Mouse (Mus musculus): Measurements from ENCODE around the gene Nrg3. TPM values are rescaled to one million over a fixed set of nuclear protein-coding genes. Genes with fewer than 3 reads are reported as not detected.

The Nrg3 gene
- polyA plus RNA-seq (2016; fragmentation: Nextera tagmentation; extraction: Ambion mirVana), result 0.09 TPM in 1 of 2 replicates, not detected in the other

GRCm38 (mm10) chr14:39472790-39473761, at the start of gene Nrg3:
Nrg3 (minus strand) TSS chr14:39473088.
- Histone ChIP-seq H3K27me3 (ENCODE audit: insufficient read depth, poor library complexity, severe bottlenecking) (peaks cover 73% of the 10 kb centered on the region), H3K4me3 (peak within 1 kb of the TSS; percentile 60), H3K9me3 (no peaks in the 10 kb centered on the region), H3K4me1 (peaks cover 12% of the 10 kb centered on the region; the same call in 1 of the 2 replicates), H3K36me3 (no peaks in the 10 kb centered on the region), H3K27ac (no peak within 1 kb of the TSS)
- DNase-seq (ENCODE audit: low spot score), result peak; percentile 73
- WGBS, result 3% methylated on average over 116 of the region's 121 CpGs

GRCm38 (mm10) chr14:39508956-39509355, 36.1 kb upstream of the Nrg3 start:
- H3K4me1 ChIP-seq, result no peaks in the 10 kb centered on the region
- H3K36me3 ChIP-seq, result no peaks in the 10 kb centered on the region
- H3K9me3 ChIP-seq, result no peaks in the 10 kb centered on the region
- DNase-seq (ENCODE audit: low spot score), result no peak
- H3K27me3 ChIP-seq (ENCODE audit: insufficient read depth, poor library complexity, severe bottlenecking), result no peaks in the 10 kb centered on the region
- 78% methylated on average over 1 of the region's 1 CpGs for WGBS
- H3K4me3 ChIP-seq, result no peak overlapping the region
- no peak overlapping the region for H3K27ac ChIP-seq

GRCm38 (mm10) chr14:39473771-39474211, 903 bp upstream of the Nrg3 start:
- Histone ChIP-seq H3K27ac (no peak overlapping the region), H3K9me3 (no peaks in the 10 kb centered on the region), H3K27me3 (ENCODE audit: insufficient read depth, poor library complexity, severe bottlenecking) (peaks cover 73% of the 10 kb centered on the region), H3K4me3 (peak overlapping the region; percentile 60), H3K4me1 (peaks cover 12% of the 10 kb centered on the region; the same call in 1 of the 2 replicates), H3K36me3 (no peaks in the 10 kb centered on the region)
- DNase-seq (ENCODE audit: low spot score), result no peak
- WGBS, result 5% methylated on average over 27 of the region's 27 CpGs

- 2% methylated on average over 55 of the region's 56 CpGs for WGBS
- peaks cover 73% of the 10 kb centered on the region for H3K27me3 ChIP-seq (ENCODE audit: insufficient read depth, poor library complexity, severe bottlenecking)
- DNase-seq (ENCODE audit: low spot score), result no peak
Observed at GRCm38 (mm10) chr14:39472146-39472751, 639 bp downstream of the Nrg3 start.

GRCm38 (mm10) chr14:39471236-39471981, 1.5 kb downstream of the Nrg3 start:
- Histone ChIP-seq H3K27me3 (ENCODE audit: insufficient read depth, poor library complexity, severe bottlenecking) (peaks cover 68% of the 10 kb centered on the region), H3K9me3 (no peaks in the 10 kb centered on the region), H3K27ac (no peak overlapping the region), H3K36me3 (no peaks in the 10 kb centered on the region), H3K4me3 (no peak overlapping the region), H3K4me1 (peaks cover 12% of the 10 kb centered on the region; the same call in 1 of the 2 replicates)
- no peak for DNase-seq (ENCODE audit: low spot score)
- WGBS, result 11% methylated on average over 12 of the region's 12 CpGs

More at GRCm38 (mm10) chr14:39472146-39472751, 639 bp downstream of the Nrg3 start:
- peaks cover 12% of the 10 kb centered on the region; the same call in 1 of the 2 replicates for H3K4me1 ChIP-seq
- no peaks in the 10 kb centered on the region for H3K9me3 ChIP-seq
- H3K4me3 ChIP-seq, result peak overlapping the region; percentile 60
- H3K36me3 ChIP-seq, result no peaks in the 10 kb centered on the region
- H3K27ac ChIP-seq, result no peak overlapping the region

- Histone ChIP-seq H3K4me3 (no peak overlapping the region), H3K4me1 (no peaks in the 10 kb centered on the region), H3K36me3 (no peaks in the 10 kb centered on the region), H3K27me3 (ENCODE audit: insufficient read depth, poor library complexity, severe bottlenecking) (no peaks in the 10 kb centered on the region), H3K9me3 (no peaks in the 10 kb centered on the region), H3K27ac (no peak overlapping the region)
- DNase-seq (ENCODE audit: low spot score), result no peak
- WGBS, result 82% methylated on average over 1 of the region's 1 CpGs
Observed at GRCm38 (mm10) chr14:39445501-39445900, 27.4 kb downstream of the Nrg3 start.

GRCm38 (mm10) chr14:39428503-39428902, 44.4 kb downstream of the Nrg3 start:
- H3K9me3 ChIP-seq, result no peaks in the 10 kb centered on the region
- H3K36me3 ChIP-seq, result no peaks in the 10 kb centered on the region
- H3K4me3 ChIP-seq, result no peak overlapping the region
- H3K27me3 ChIP-seq (ENCODE audit: insufficient read depth, poor library complexity, severe bottlenecking), result no peaks in the 10 kb centered on the region
- H3K4me1 ChIP-seq, result no peaks in the 10 kb centered on the region
- no peak overlapping the region for H3K27ac ChIP-seq
- no peak for DNase-seq (ENCODE audit: low spot score)
- 89% methylated on average over 5 of the region's 5 CpGs for WGBS

GRCm38 (mm10) chr14:39421874-39422273, 51.0 kb downstream of the Nrg3 start:
- Histone ChIP-seq H3K9me3 (no peaks in the 10 kb centered on the region), H3K36me3 (no peaks in the 10 kb centered on the region), H3K4me3 (no peak overlapping the region), H3K27me3 (ENCODE audit: insufficient read depth, poor library complexity, severe bottlenecking) (no peaks in the 10 kb centered on the region), H3K4me1 (no peaks in the 10 kb centered on the region), H3K27ac (no peak overlapping the region)
- DNase-seq (ENCODE audit: low spot score), result no peak
- WGBS, result 78% methylated on average over 1 of the region's 1 CpGs

- Histone ChIP-seq H3K9me3 (no peaks in the 10 kb centered on the region), H3K36me3 (no peaks in the 10 kb centered on the region), H3K27me3 (ENCODE audit: insufficient read depth, poor library complexity, severe bottlenecking) (no peaks in the 10 kb centered on the region), H3K27ac (no peak overlapping the region), H3K4me1 (no peaks in the 10 kb centered on the region), H3K4me3 (no peak overlapping the region)
- no peak for DNase-seq (ENCODE audit: low spot score)
- 72% methylated on average over 9 of the region's 9 CpGs for WGBS
Observed at GRCm38 (mm10) chr14:39413270-39413669, 59.6 kb downstream of the Nrg3 start.

GRCm38 (mm10) chr14:39386845-39387244, 86.0 kb downstream of the Nrg3 start:
- H3K9me3 ChIP-seq, result no peaks in the 10 kb centered on the region
- H3K4me1 ChIP-seq, result no peaks in the 10 kb centered on the region
- no peak for DNase-seq (ENCODE audit: low spot score)
- no peak overlapping the region for H3K4me3 ChIP-seq
- H3K36me3 ChIP-seq, result no peaks in the 10 kb centered on the region
- no peaks in the 10 kb centered on the region for H3K27me3 ChIP-seq (ENCODE audit: insufficient read depth, poor library complexity, severe bottlenecking)
- no peak overlapping the region for H3K27ac ChIP-seq

- Histone ChIP-seq H3K36me3 (no peaks in the 10 kb centered on the region), H3K27me3 (ENCODE audit: insufficient read depth, poor library complexity, severe bottlenecking) (no peaks in the 10 kb centered on the region), H3K27ac (no peak overlapping the region), H3K9me3 (no peaks in the 10 kb centered on the region), H3K4me1 (no peaks in the 10 kb centered on the region), H3K4me3 (no peak overlapping the region)
- no peak for DNase-seq (ENCODE audit: low spot score)
Observed at GRCm38 (mm10) chr14:39381321-39381720, 91.6 kb downstream of the Nrg3 start.

GRCm38 (mm10) chr14:39373220-39373619, 99.7 kb downstream of the Nrg3 start:
- WGBS, result 55% methylated on average over 1 of the region's 1 CpGs
- Histone ChIP-seq H3K27me3 (ENCODE audit: insufficient read depth, poor library complexity, severe bottlenecking) (no peaks in the 10 kb centered on the region), H3K4me1 (no peaks in the 10 kb centered on the region), H3K27ac (no peak overlapping the region), H3K36me3 (no peaks in the 10 kb centered on the region), H3K9me3 (no peaks in the 10 kb centered on the region), H3K4me3 (no peak overlapping the region)
- no peak for DNase-seq (ENCODE audit: low spot score)

All from heart, embryonic 10.5 days (tissue).